Mouse (Mus musculus) hindbrain, embryonic 15.5 days (tissue): ENCODE measurements around the gene Ccdc93. TPM values are rescaled to one million over a fixed set of nuclear protein-coding genes. Genes with fewer than 3 reads are reported as not detected.

Experiments
- ATAC-seq: fragments of 200-750 bp; cut with Nextera tagmentation; 2 replicates; pipeline ENCODE4 v1.8.0; 2017; ENCODE audit warnings: low read depth, moderate number of reproducible peaks, moderate TSS enrichment; ENCODE audit not compliant: low FRiP score
- H3K27ac ChIP-seq: fragments of 300-500 bp; sonication (generic); replicated peaks from 2 replicates; pipeline ENCODE4 v1.5.1; 2015; ENCODE audit warnings: mild to moderate bottlenecking, inconsistent platforms
- H3K27me3 ChIP-seq: fragments of 300-500 bp; sonication (generic); 2 replicates; pipeline ENCODE4 v1.6.1; 2015; ENCODE audit warnings: control low read depth, inconsistent platforms
- H3K36me3 ChIP-seq: fragments of 300-500 bp; sonication (generic); 2 replicates; pipeline ENCODE4 v1.6.1; 2015; ENCODE audit warnings: control low read depth, inconsistent platforms
- H3K4me1 ChIP-seq: fragments of 300-500 bp; sonication (generic); replicated peaks from 2 replicates; pipeline ENCODE4 v1.6.1; 2015; ENCODE audit warnings: control low read depth, inconsistent platforms
- H3K4me2 ChIP-seq: fragments of 300-500 bp; sonication (generic); 2 replicates; pipeline ENCODE4 v1.6.1; 2015; ENCODE audit warnings: moderate library complexity, mild to moderate bottlenecking, inconsistent platforms
- H3K4me3 ChIP-seq: fragments of 300-500 bp; sonication (generic); 2 replicates; pipeline ENCODE4 v1.5.1; 2015; ENCODE audit warnings: mild to moderate bottlenecking, inconsistent platforms
- H3K9ac ChIP-seq: fragments of 300-500 bp; sonication (generic); 2 replicates; pipeline ENCODE4 v1.6.1; 2015; ENCODE audit warnings: inconsistent platforms
- H3K9me3 ChIP-seq: fragments of 300-500 bp; sonication (generic); 2 replicates; pipeline ENCODE4 v1.6.1; 2016; ENCODE audit warnings: control low read depth, inconsistent platforms
- WGBS: fragments of 180-500 bp; shearing (Covaris S2); methylation state at CpG from one replicate; pipeline ENCODE4 v1.1.7; 2015; 5-methylcytosine and 5-hydroxymethylcytosine counted together
- polyA plus RNA-seq: library from polyadenylated mRNA; unstranded; fragments of >200 nt; fragmentation: Nextera tagmentation; extraction: Ambion mirVana; gene quantifications from 2 replicates; pipeline ENCODE4 v1.2.1, GENCODE M21; 2015

The Ccdc93 gene
- polyA plus RNA-seq, 1 experiment from 2014 or later, result 11.4 TPM

GRCm38 (mm10) chr1:121398986-121399881 is 31.6 kb upstream of the Ccdc93 start:
- Histone ChIP-seq H3K4me1 (peaks cover 24% of the 10 kb centered on the region), H3K27me3 (0 out of 2 replicates have a peak, but pooled peaks cover 3% of the 10 kb centered on the region), H3K9me3 (no peaks in the 10 kb centered on the region), H3K27ac (peak overlapping the region; percentile 38), H3K9ac (no peak overlapping the region), H3K36me3 (no peaks in the 10 kb centered on the region), H3K4me3 (no peak overlapping the region), H3K4me2 (peak overlapping the region; percentile 13)
- WGBS, result 54% methylated on average over 14 of the region's 14 CpGs
- peak; percentile 78 for ATAC-seq

DNA sequence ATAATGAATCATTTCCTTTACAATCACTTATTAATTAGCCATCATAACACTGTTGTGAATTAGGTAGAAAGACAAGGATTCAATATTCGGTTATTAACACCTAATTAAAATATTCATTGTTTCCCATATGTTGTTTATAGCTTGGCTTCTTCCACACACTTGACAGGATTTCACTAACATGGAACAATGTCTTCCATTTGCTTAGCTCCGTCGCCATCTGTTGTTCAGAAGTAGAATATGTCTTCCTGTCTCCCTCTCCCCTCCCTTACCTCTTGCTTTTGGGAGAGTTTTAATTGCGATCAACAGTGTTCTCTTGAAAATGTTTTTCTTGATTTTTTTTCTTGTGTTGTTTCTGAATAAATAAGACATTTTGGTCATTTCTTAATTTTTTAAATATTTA is 30.6 kb upstream of the Ccdc93 start:
- no peak overlapping the region for H3K27ac ChIP-seq
- H3K36me3 ChIP-seq, result no peaks in the 10 kb centered on the region
- no peak overlapping the region for H3K9ac ChIP-seq
- peaks cover 16% of the 10 kb centered on the region for H3K4me1 ChIP-seq
- H3K4me2 ChIP-seq, result no peak overlapping the region
- H3K27me3 ChIP-seq, result 0 out of 2 replicates have a peak, but pooled peaks cover 3% of the 10 kb centered on the region
- ATAC-seq, result peak; percentile 57; the same call in 1 of the 2 replicates
- WGBS, result 27% methylated on average over 4 of the region's 4 CpGs
- no peaks in the 10 kb centered on the region for H3K9me3 ChIP-seq
- H3K4me3 ChIP-seq, result no peak overlapping the region

DNA sequence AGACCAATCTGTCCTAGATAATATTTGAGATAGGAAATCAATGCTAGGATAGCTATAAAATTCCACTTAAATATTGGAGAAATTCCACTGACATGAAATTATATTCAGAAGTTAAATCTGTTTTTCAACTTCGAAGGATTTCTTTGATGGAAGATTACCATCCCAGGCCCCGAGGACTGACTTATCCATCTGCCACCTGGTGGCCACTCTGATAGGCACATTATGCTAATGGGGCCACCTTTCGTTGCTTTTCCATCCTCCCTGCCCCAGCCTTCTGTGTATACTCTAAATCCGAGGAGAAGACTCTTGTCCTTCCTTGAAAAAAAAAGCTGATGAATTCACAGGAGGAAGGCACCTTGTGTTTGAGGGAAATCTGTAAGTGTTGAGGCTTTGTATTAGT is 11.8 kb upstream of the Ccdc93 start:
- Histone ChIP-seq H3K27me3 (no peaks in the 10 kb centered on the region), H3K4me2 (no peak overlapping the region), H3K4me3 (no peak overlapping the region), H3K27ac (no peak overlapping the region), H3K36me3 (no peaks in the 10 kb centered on the region), H3K9ac (no peak overlapping the region), H3K9me3 (no peaks in the 10 kb centered on the region), H3K4me1 (no peaks in the 10 kb centered on the region)
- ATAC-seq, result no peak
- WGBS, result 42% methylated on average over 4 of the region's 4 CpGs

DNA sequence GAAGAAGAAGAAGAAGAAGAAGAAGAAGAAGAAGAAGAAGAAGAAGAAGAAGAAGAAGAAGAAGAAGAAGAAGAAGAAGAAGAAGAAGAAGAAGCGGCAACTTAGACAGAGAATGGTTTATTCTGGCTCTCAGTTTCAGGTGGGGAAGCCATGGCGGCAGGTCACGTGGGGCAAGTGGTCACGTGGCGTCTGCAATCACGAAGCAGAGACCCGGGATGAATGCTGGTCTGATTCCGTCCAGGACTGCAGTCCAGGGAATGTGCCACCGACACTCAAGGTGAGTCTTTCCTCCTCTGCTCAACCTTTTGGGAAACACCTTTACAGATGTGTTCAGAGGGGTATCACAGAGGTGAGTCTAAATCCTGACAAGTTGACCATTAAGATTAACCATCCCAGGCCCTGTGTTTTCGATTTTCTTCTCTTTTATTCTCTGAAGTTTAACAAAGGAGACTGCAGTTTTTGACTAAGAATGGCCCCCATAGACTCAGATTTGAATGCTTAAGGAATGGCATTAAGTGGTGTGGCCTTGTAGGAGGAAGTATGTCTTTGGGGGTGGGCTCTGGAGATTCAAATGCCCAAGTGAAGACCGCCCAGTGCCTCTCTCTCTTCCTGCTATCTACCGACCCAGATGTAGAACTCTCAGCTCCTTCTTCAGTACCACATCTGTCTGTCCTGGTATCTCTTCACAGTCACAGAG is 11.1 kb upstream of the Ccdc93 start:
- WGBS, result 88% methylated on average over 12 of the region's 12 CpGs
- Histone ChIP-seq H3K4me2 (no peak overlapping the region), H3K27ac (no peak overlapping the region), H3K4me1 (no peaks in the 10 kb centered on the region), H3K27me3 (no peaks in the 10 kb centered on the region), H3K4me3 (no peak overlapping the region), H3K9me3 (no peaks in the 10 kb centered on the region), H3K36me3 (no peaks in the 10 kb centered on the region), H3K9ac (no peak overlapping the region)
- ATAC-seq, result no peak

GRCm38 (mm10) chr1:121430183-121430937 is 489 bp upstream of the Ccdc93 start:
- Histone ChIP-seq H3K9me3 (no peaks in the 10 kb centered on the region), H3K27me3 (no peaks in the 10 kb centered on the region), H3K4me3 (peak overlapping the region; percentile 86), H3K4me1 (peaks cover 15% of the 10 kb centered on the region), H3K4me2 (peak overlapping the region; percentile 95), H3K27ac (no peak overlapping the region), H3K9ac (no peak overlapping the region; the same call in 1 of the 2 replicates), H3K36me3 (no peaks in the 10 kb centered on the region)
- ATAC-seq, result no peak; the same call in 1 of the 2 replicates
- WGBS, result 20% methylated on average over 6 of the region's 6 CpGs

GRCm38 (mm10) chr1:121435981-121436380 is 5.1 kb downstream of the Ccdc93 start:
- Histone ChIP-seq H3K9me3 (no peaks in the 10 kb centered on the region), H3K9ac (no peak overlapping the region), H3K4me1 (peaks cover 15% of the 10 kb centered on the region), H3K4me2 (no peak overlapping the region), H3K4me3 (no peak overlapping the region), H3K36me3 (peaks cover 17% of the 10 kb centered on the region), H3K27me3 (no peaks in the 10 kb centered on the region), H3K27ac (no peak overlapping the region)
- no peak for ATAC-seq
- 95% methylated on average over 7 of the region's 7 CpGs for WGBS

- no peaks in the 10 kb centered on the region for H3K4me1 ChIP-seq
- H3K36me3 ChIP-seq, result peaks cover 41% of the 10 kb centered on the region
- no peak overlapping the region for H3K4me3 ChIP-seq
- H3K9ac ChIP-seq, result no peak overlapping the region
- no peaks in the 10 kb centered on the region for H3K27me3 ChIP-seq
- WGBS, result 65% methylated on average over 13 of the region's 13 CpGs
- H3K4me2 ChIP-seq, result no peak overlapping the region
- no peak for ATAC-seq
- no peaks in the 10 kb centered on the region for H3K9me3 ChIP-seq
- no peak overlapping the region for H3K27ac ChIP-seq
Observed at GRCm38 (mm10) chr1:121440535-121441381, 9.9 kb downstream of the Ccdc93 start.

GRCm38 (mm10) chr1:121444147-121444546 is 13.3 kb downstream of the Ccdc93 start:
- peaks cover 48% of the 10 kb centered on the region for H3K36me3 ChIP-seq
- H3K4me3 ChIP-seq, result no peak overlapping the region
- H3K9me3 ChIP-seq, result no peaks in the 10 kb centered on the region
- no peak for ATAC-seq
- H3K27ac ChIP-seq, result no peak overlapping the region
- no peaks in the 10 kb centered on the region for H3K27me3 ChIP-seq
- H3K4me2 ChIP-seq, result no peak overlapping the region
- 95% methylated on average over 6 of the region's 6 CpGs for WGBS
- no peak overlapping the region for H3K9ac ChIP-seq
- no peaks in the 10 kb centered on the region for H3K4me1 ChIP-seq

GRCm38 (mm10) chr1:121447216-121447615 is 16.4 kb downstream of the Ccdc93 start:
- no peak overlapping the region for H3K4me2 ChIP-seq
- no peak overlapping the region for H3K9ac ChIP-seq
- no peaks in the 10 kb centered on the region for H3K9me3 ChIP-seq
- peaks cover 32% of the 10 kb centered on the region for H3K36me3 ChIP-seq
- no peak for ATAC-seq
- H3K27me3 ChIP-seq, result no peaks in the 10 kb centered on the region
- 0 out of 2 replicates have a peak, but pooled peaks cover 1% of the 10 kb centered on the region for H3K4me1 ChIP-seq
- H3K27ac ChIP-seq, result no peak overlapping the region
- 95% methylated on average over 10 of the region's 10 CpGs for WGBS
- no peak overlapping the region for H3K4me3 ChIP-seq

DNA sequence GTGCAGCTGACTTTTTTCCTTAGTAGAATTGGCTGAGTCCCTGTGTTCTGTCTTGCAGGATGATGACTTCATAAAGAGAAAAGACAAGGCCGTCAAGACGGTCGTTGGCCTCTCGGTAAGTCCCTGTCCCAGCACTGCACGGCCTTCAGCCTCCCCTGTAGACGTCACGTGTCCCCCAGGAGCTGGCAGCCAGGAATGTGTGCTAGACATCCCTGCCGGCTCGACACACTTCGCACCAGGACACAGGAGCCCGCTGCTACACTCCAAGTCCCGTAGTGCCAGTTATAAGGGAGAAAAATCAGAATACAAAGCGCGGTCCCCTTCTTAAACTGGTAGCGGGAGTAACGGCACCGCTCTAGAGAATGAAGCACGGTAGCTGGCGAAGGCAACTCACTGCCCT is 17.3 kb downstream of the Ccdc93 start:
- no peak overlapping the region for H3K4me3 ChIP-seq
- 0 out of 2 replicates have a peak, but pooled peaks cover 4% of the 10 kb centered on the region for H3K4me1 ChIP-seq
- H3K4me2 ChIP-seq, result no peak overlapping the region
- H3K27ac ChIP-seq, result no peak overlapping the region
- H3K9me3 ChIP-seq, result no peaks in the 10 kb centered on the region
- WGBS, result 93% methylated on average over 19 of the region's 19 CpGs
- no peak for ATAC-seq
- no peaks in the 10 kb centered on the region for H3K27me3 ChIP-seq
- H3K36me3 ChIP-seq, result peaks cover 24% of the 10 kb centered on the region
- no peak overlapping the region for H3K9ac ChIP-seq

DNA sequence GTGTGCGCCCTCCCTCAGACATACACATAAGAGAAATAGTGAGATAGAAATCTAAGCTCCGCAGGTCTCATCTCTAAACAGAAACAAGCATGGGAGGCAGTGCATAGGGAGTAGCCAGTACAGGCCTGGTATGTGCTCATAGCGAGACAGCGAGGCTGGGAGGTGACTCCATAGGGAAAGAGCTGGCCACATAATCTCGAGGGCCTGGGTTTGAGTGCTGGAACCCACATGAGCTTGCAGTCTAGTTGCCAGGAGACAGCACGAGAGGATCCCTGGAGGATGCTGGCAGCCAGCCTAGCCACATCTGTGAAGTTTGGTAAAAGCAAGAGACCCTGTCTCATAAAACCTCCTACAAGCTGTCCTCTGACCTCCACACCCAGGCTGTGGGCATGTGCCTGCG is 20.2 kb downstream of the Ccdc93 start:
- Histone ChIP-seq H3K4me2 (no peak overlapping the region), H3K27ac (no peak overlapping the region), H3K4me1 (0 out of 2 replicates have a peak, but pooled peaks cover 4% of the 10 kb centered on the region), H3K9me3 (no peaks in the 10 kb centered on the region), H3K36me3 (peaks cover 11% of the 10 kb centered on the region), H3K27me3 (no peaks in the 10 kb centered on the region), H3K4me3 (no peak overlapping the region), H3K9ac (no peak overlapping the region)
- 74% methylated on average over 7 of the region's 7 CpGs for WGBS
- ATAC-seq, result no peak
